ENCODE assay signal across 30 mouse cellular contexts in genomic region chr13:36324624-36325023, GRCm38 (mm10).
DNase-seq lines count a peak whose midpoint lies in the region; ATAC-seq and TF ChIP-seq lines count a peak whose summit lies in the region.
"Had no signal": no experiment of that assay in that cellular context is flagged by ENCODE, and none has a peak within 500 bp of the region (broad histone marks: within the 10 kb centered on the region; RNA-seq: fewer than 3 reads in every experiment).

No protein-coding gene starts in this region.

- no peak for TF ChIP-seq CTCF in layer of hippocampus, adult 2 months (conservative IDR thresholded peaks at IDR 0.05)

- H3K27ac ChIP-seq in layer of hippocampus, adult 2 months: no peak overlapping the region
- H3K27ac ChIP-seq: embryonic facial prominence, embryonic 10.5 days; embryonic facial prominence, embryonic 13.5 days; forebrain, embryonic 13.5 days; heart, embryonic 15.5 days; hindbrain, embryonic 14.5 days; hindbrain, postnatal 0 days had no signal

- ATAC-seq in megakaryocyte, adult 5-6 weeks (ENCODE audit: poor library complexity, severe bottlenecking): peak; percentile 51; the same call in 1 of the 2 replicates
- ATAC-seq: CD4-positive, CD25-positive, alpha-beta regulatory T cell, adult 4 months; forebrain, embryonic 13.5 days; forebrain, embryonic 16.5 days; hindbrain, postnatal 0 days; inflammation-experienced regulatory T-cells, adult 6 months; intestine, embryonic 16.5 days; Patski had no signal

- DNase-seq in 416B (ENCODE audit: low read depth) (peak; percentile 82), MEL-GATA-1-ER (ENCODE audit: extremely low read depth, low read depth) (peak; percentile 9)
- no peak for DNase-seq in yolk sac, embryonic 10.5 days (ENCODE audit: low spot score)
- no peak for DNase-seq in heart, adult 8-10 months (ENCODE audit: low spot score)
- no peak for DNase-seq in layer of hippocampus, adult 2 months (ENCODE audit: low spot score in 2 of 2)
- DNase-seq: adrenal gland, postnatal 14 days; cerebellum, adult 11 months; cerebellum, adult 2 months; cerebellum, adult 9-11 months; cerebellum, postnatal 25 days; embryo, embryonic 11 days; gastrocnemius, postnatal 10 days; gastrocnemius, postnatal 36 days; heart, adult 11 months; heart, postnatal 10 days; heart, postnatal 4 days had no signal

- H3K4me3 ChIP-seq in layer of hippocampus, adult 2 months: no peak overlapping the region
- H3K4me3 ChIP-seq: embryonic facial prominence, embryonic 10.5 days; embryonic facial prominence, embryonic 13.5 days; erythroblast, embryonic 14.5 days; forebrain, embryonic 13.5 days; heart, embryonic 12.5 days; heart, embryonic 15.5 days had no signal

Comparison
In these comparisons a context has a peak if more than half of its experiments do, and no peak if none do; other contexts are left out.
1. DNase-seq: peak in 416B (single experiment) and MEL-GATA-1-ER (single experiment); none in yolk sac, embryonic 10.5 days (single experiment), heart, adult 8-10 months (single experiment) and layer of hippocampus, adult 2 months (0 of 2).